Mouse (Mus musculus): Measurements from ENCODE around the gene Dph1. TPM values are rescaled to one million over a fixed set of nuclear protein-coding genes. Genes with fewer than 3 reads are reported as not detected.

Gene Dph1
- total and polyA plus RNA-seq, 2 experiments from 2014 or later: 12.7 to 21.0 TPM

DNA sequence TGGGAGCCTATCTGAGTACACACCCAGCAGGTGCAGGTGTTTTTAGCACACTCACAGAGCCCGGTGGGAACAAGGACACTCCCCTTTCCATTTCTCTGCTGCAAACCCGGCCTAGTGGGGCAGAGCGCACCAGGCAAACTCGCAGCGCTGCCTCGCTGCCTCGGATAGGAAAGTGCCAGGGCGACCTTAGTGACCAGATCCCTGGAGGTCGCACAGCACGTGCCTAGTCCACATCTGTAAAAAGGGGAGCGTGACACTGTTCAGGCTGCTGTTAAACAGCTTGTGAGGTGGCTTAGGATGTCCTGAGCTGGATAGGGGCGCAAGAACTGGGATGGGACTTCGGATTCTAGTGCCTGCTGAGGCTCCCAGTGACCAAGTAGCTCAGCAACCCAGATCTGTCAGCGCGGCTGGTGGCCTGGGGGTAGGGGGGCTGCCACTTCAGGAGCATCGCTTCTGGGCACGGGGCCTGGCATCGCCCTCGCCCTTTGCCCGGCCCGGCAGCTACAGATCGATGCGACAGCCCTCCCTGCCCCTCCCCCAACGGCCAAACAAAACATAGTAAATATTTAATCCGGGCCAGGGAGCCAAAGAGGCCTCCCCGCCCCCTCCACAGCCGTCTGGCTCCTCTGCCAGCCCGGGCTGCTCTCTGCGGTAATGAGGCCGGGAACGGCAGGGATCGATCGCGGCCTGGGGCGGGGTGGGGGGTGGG, 22.5 kb upstream of the Dph1 start:
- Histone ChIP-seq H3K9ac (peak overlapping the region; percentile 37; the same call in 1 of the 2 replicates), H3K4me3 (ENCODE audit: low read depth, low read length) (peak overlapping the region; percentile 25), H3K4me1 (ENCODE audit: insufficient read depth) (peaks cover 18% of the 10 kb centered on the region), H3K9me3 (ENCODE audit: low read length) (no peaks in the 10 kb centered on the region), H3K4me2 (ENCODE audit: low read depth) (peak overlapping the region; percentile 48), H3K36me3 (ENCODE audit: insufficient read depth) (no peaks in the 10 kb centered on the region), H3K27me3 (ENCODE audit: insufficient read depth, low read length) (no peaks in the 10 kb centered on the region), H3K27ac (ENCODE audit: low read depth, low read length) (no peak overlapping the region)
- 3% methylated on average over 32 of the region's 35 CpGs for WGBS
- peak; percentile 60; the same call in 1 of the 2 replicates for ATAC-seq
- peak; percentile 38 for DNase-seq
- no peak for TF ChIP-seq CTCF (IDR thresholded peaks at IDR 0.05; ENCODE audit: low read depth)

DNA sequence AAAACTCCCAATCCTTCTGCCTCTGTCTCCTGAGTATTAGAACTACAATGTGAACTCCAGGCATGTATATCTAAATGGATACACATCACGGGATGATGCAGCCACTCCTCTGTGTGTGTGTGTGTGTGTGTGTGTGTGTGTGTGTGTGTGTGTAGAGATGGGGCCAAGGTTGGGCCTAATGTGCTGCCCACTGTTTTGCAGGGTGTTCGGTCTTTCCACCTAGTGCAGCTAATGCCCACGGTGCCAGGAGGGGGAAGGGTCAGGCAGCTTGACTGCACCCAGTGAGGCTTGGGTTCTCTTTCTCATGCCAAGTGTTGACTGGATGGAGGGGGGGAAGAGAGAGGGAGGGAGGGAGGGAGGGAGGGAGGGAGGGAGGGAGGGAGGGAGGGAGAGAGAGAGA, 21.8 kb upstream of the Dph1 start:
- Histone ChIP-seq H3K4me1 (ENCODE audit: insufficient read depth) (peaks cover 18% of the 10 kb centered on the region), H3K4me3 (ENCODE audit: low read depth, low read length) (no peak overlapping the region), H3K4me2 (ENCODE audit: low read depth) (no peak overlapping the region), H3K27ac (ENCODE audit: low read depth, low read length) (no peak overlapping the region), H3K9me3 (ENCODE audit: low read length) (no peaks in the 10 kb centered on the region), H3K9ac (no peak overlapping the region), H3K36me3 (ENCODE audit: insufficient read depth) (no peaks in the 10 kb centered on the region), H3K27me3 (ENCODE audit: insufficient read depth, low read length) (no peaks in the 10 kb centered on the region)
- DNase-seq: no peak
- TF ChIP-seq CTCF (IDR thresholded peaks at IDR 0.05; ENCODE audit: low read depth): no peak
- ATAC-seq: no peak
- 42% methylated on average over 3 of the region's 3 CpGs for WGBS

DNA sequence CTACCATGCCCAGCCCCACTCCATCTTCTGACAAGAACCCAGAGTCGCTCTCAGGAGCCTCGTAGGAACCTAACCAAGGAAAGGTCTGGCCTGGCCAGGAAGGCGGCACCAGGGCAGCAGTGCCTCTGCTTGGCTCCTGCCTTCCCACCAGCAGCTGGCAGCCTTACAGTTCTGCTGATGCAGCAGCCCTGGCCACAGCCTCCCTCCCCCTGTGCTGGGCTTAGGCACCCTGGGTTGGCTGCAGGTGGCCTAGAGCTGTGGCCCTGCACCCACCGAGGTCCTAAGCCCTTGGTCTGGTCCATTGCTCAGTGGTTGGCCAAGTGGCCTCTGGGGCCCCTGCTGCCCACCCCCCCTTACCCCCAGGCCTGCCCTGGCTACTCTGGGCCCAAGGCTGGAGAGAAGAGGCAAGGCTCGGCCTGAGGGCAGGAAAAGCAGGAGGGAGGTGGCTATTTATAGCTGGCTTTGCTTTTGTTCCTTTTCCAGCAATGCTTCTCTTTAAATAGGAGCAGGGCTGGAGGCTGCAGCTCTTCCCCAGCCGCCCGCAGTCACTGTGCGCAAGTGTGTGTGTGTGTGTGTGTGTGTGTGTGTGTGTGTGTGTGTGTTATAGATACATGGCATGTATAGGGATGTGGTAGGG, 21.1 kb upstream of the Dph1 start:
- ATAC-seq: peak; percentile 62
- H3K4me3 ChIP-seq (ENCODE audit: low read depth, low read length): no peak overlapping the region
- WGBS: 41% methylated on average over 8 of the region's 8 CpGs
- peak overlapping the region; percentile 45; the same call in 1 of the 2 replicates for H3K27ac ChIP-seq (ENCODE audit: low read depth, low read length)
- no peaks in the 10 kb centered on the region for H3K36me3 ChIP-seq (ENCODE audit: insufficient read depth)
- no peaks in the 10 kb centered on the region for H3K9me3 ChIP-seq (ENCODE audit: low read length)
- no peak for TF ChIP-seq CTCF (IDR thresholded peaks at IDR 0.05; ENCODE audit: low read depth)
- peak; percentile 56 for DNase-seq
- no peaks in the 10 kb centered on the region for H3K27me3 ChIP-seq (ENCODE audit: insufficient read depth, low read length)
- H3K4me1 ChIP-seq (ENCODE audit: insufficient read depth): peaks cover 18% of the 10 kb centered on the region
- no peak overlapping the region for H3K9ac ChIP-seq
- H3K4me2 ChIP-seq (ENCODE audit: low read depth): no peak overlapping the region

DNA sequence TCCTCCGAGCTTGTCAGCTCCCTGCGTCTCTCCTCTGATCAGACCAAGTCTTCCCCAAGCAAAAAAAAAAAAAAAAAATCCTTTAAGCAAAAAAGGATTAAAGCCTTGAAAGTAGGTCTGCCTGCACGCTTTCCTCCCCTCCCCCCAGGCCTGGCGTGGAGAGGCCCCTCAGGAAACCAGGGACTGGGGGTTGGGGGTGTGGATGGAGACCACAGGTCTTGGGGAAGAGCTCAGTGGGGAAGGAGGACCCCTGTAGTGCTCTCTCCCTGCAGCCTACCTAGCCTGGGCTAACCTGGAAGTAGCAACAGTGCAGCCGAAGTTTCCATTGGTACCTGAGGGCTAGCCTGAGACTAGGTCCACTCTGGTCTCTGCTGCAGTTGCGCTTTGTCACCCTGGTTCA, 19.7 kb upstream of the Dph1 start:
- no peak overlapping the region for H3K27ac ChIP-seq (ENCODE audit: low read depth, low read length)
- 47% methylated on average over 6 of the region's 6 CpGs for WGBS
- DNase-seq: no peak

DNA sequence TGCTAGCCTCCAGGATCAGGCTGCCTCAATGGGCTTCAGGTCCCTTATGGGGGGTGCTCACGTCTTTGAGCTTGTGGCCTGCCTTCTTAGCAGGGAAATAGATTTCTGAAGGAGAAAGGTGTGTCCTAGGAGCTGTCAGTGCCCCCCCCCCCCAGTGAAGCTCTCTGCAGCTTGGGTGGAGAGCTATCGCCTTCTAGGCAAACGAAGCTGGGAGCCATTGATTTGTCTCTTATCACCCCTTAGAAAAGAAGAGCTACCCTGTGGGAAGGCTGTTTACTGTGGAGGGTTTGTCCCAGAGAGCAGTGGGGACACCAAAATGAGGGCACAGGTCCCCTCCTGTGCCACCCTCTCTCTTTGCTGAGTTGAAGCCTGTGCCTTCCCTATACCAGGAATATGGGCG, 19.1 kb upstream of the Dph1 start:
- TF ChIP-seq CTCF (IDR thresholded peaks at IDR 0.05; ENCODE audit: low read depth): no peak
- Histone ChIP-seq H3K9ac (no peak overlapping the region), H3K4me2 (ENCODE audit: low read depth) (no peak overlapping the region), H3K36me3 (ENCODE audit: insufficient read depth) (no peaks in the 10 kb centered on the region), H3K4me1 (ENCODE audit: insufficient read depth) (peaks cover 18% of the 10 kb centered on the region), H3K27me3 (ENCODE audit: insufficient read depth, low read length) (no peaks in the 10 kb centered on the region), H3K4me3 (ENCODE audit: low read depth, low read length) (no peak overlapping the region), H3K9me3 (ENCODE audit: low read length) (no peaks in the 10 kb centered on the region), H3K27ac (ENCODE audit: low read depth, low read length) (no peak overlapping the region)
- no peak for DNase-seq
- WGBS: 68% methylated on average over 4 of the region's 4 CpGs
- ATAC-seq: no peak

More for the DNA sequence above, 19.7 kb upstream of the Dph1 start:
- no peaks in the 10 kb centered on the region for H3K27me3 ChIP-seq (ENCODE audit: insufficient read depth, low read length)
- TF ChIP-seq CTCF (IDR thresholded peaks at IDR 0.05; ENCODE audit: low read depth): no peak
- H3K36me3 ChIP-seq (ENCODE audit: insufficient read depth): no peaks in the 10 kb centered on the region
- no peak overlapping the region for H3K4me2 ChIP-seq (ENCODE audit: low read depth)
- no peak for ATAC-seq
- no peak overlapping the region for H3K4me3 ChIP-seq (ENCODE audit: low read depth, low read length)
- no peak overlapping the region for H3K9ac ChIP-seq
- no peaks in the 10 kb centered on the region for H3K9me3 ChIP-seq (ENCODE audit: low read length)
- H3K4me1 ChIP-seq (ENCODE audit: insufficient read depth): peaks cover 18% of the 10 kb centered on the region

DNA sequence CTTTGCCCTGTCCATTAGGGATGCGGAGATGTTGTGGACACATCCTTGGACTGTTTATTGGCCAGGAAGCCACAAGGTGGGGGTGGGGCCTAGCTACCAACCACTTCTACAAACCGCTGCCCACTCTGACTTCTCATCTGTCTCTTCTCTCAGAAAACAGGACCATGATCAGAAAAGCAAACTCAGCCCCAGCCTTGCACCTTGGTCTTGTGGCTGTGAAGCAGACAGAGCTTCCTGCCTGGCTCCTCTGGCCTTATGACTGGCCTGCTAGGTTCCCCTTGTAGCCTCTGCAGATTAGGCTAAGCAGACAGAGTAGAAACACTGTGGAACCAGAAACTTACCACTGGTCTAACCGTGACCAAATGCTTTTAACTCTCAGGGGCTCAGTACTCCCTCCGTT, 18.3 kb upstream of the Dph1 start:
- DNase-seq: no peak
- Histone ChIP-seq H3K27me3 (ENCODE audit: insufficient read depth, low read length) (no peaks in the 10 kb centered on the region), H3K9me3 (ENCODE audit: low read length) (no peaks in the 10 kb centered on the region), H3K36me3 (ENCODE audit: insufficient read depth) (no peaks in the 10 kb centered on the region), H3K27ac (ENCODE audit: low read depth, low read length) (no peak overlapping the region), H3K4me3 (ENCODE audit: low read depth, low read length) (no peak overlapping the region), H3K4me1 (ENCODE audit: insufficient read depth) (peaks cover 18% of the 10 kb centered on the region), H3K9ac (no peak overlapping the region), H3K4me2 (ENCODE audit: low read depth) (no peak overlapping the region)
- ATAC-seq: no peak
- 76% methylated on average over 4 of the region's 4 CpGs for WGBS
- TF ChIP-seq CTCF (IDR thresholded peaks at IDR 0.05; ENCODE audit: low read depth): no peak

DNA sequence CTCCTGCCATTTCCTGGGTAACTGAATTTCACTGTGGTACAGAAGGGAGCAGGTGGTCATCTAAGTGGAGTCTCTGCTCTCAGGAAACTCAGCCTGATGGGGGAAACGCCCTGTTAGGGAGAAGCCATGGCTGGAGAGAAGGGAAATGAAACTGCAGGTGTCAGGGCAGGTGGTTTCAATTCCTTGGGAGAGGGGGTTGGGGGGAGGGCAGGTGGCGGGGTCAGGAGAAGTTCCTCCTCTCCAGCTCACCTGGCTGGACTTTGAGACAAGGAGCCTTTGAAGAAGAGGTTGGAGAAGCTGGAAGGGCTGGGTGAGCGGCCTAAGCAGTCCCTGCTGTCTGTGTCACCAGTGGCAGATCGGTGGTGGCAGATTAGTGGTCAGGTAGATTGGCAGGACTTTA, 15.3 kb upstream of the Dph1 start:
- DNase-seq: no peak
- ATAC-seq: no peak

More for the DNA sequence above, 15.3 kb upstream of the Dph1 start:
- Histone ChIP-seq H3K4me3 (ENCODE audit: low read depth, low read length) (no peak overlapping the region), H3K27me3 (ENCODE audit: insufficient read depth, low read length) (no peaks in the 10 kb centered on the region), H3K4me2 (ENCODE audit: low read depth) (no peak overlapping the region), H3K9me3 (ENCODE audit: low read length) (no peaks in the 10 kb centered on the region), H3K9ac (no peak overlapping the region), H3K36me3 (ENCODE audit: insufficient read depth) (no peaks in the 10 kb centered on the region), H3K27ac (ENCODE audit: low read depth, low read length) (no peak overlapping the region), H3K4me1 (ENCODE audit: insufficient read depth) (no peaks in the 10 kb centered on the region)
- no peak for TF ChIP-seq CTCF (IDR thresholded peaks at IDR 0.05; ENCODE audit: low read depth)
- 83% methylated on average over 4 of the region's 4 CpGs for WGBS

All from forebrain, postnatal 0 days (tissue).